Mouse (Mus musculus): ENCODE data around the gene Hoxb3. TPM values are rescaled to one million over a fixed set of nuclear protein-coding genes. Genes with fewer than 3 reads are reported as not detected.
A peak's percentile ranks its signal among the peaks of the same experiment; 100 is the strongest.

Gene Hoxb3
- total RNA-seq, 4 experiments from 2014 or later, result 0.24 to 0.40 (median 0.30) TPM

GRCm38 (mm10) chr11:96288455-96289221 lies 34.5 kb upstream of the Hoxb3 start:
- DNase-seq (ENCODE audit: low spot score in 2 of 2), result no peak

GRCm38 (mm10) chr11:96289293-96289692 lies 33.8 kb upstream of the Hoxb3 start:
- DNase-seq (ENCODE audit: low spot score in 2 of 2), result no peak

- DNase-seq (ENCODE audit: low spot score in 2 of 2), result no peak
Measured at GRCm38 (mm10) chr11:96289837-96290236, 33.3 kb upstream of the Hoxb3 start.

GRCm38 (mm10) chr11:96290705-96291355 lies 32.3 kb upstream of the Hoxb3 start:
- no peak for DNase-seq (ENCODE audit: low spot score in 2 of 2)

GRCm38 (mm10) chr11:96291681-96292564 lies 31.2 kb upstream of the Hoxb3 start, which contains the start of gene Hoxb6:
Gene Hoxb6 (plus strand): TSS chr11:96292476.
- no peak for DNase-seq (ENCODE audit: low spot score in 2 of 2)

GRCm38 (mm10) chr11:96292565-96293301 lies 30.4 kb upstream of the Hoxb3 start:
- no peak for DNase-seq (ENCODE audit: low spot score in 2 of 2)

GRCm38 (mm10) chr11:96293302-96293921 lies 29.7 kb upstream of the Hoxb3 start:
- DNase-seq (ENCODE audit: low spot score in 2 of 2), result no peak

- peak in 1 of 2 experiments; percentile 35 for DNase-seq (ENCODE audit: low spot score in 2 of 2)
Measured at GRCm38 (mm10) chr11:96294245-96295091, 28.7 kb upstream of the Hoxb3 start.

GRCm38 (mm10) chr11:96295092-96295835 lies 27.9 kb upstream of the Hoxb3 start:
- no peak for DNase-seq (ENCODE audit: low spot score in 2 of 2)

GRCm38 (mm10) chr11:96296997-96297396 lies 26.1 kb upstream of the Hoxb3 start:
- DNase-seq (ENCODE audit: low spot score in 2 of 2), result no peak

GRCm38 (mm10) chr11:96297428-96297827 lies 25.7 kb upstream of the Hoxb3 start:
- DNase-seq (ENCODE audit: low spot score in 2 of 2), result no peak

GRCm38 (mm10) chr11:96297968-96298635 lies 25.0 kb upstream of the Hoxb3 start:
- no peak for DNase-seq (ENCODE audit: low spot score in 2 of 2)

- no peak for DNase-seq (ENCODE audit: low spot score in 2 of 2)
Measured at GRCm38 (mm10) chr11:96298895-96299667, 24.0 kb upstream of the Hoxb3 start.

GRCm38 (mm10) chr11:96299781-96300180 lies 23.3 kb upstream of the Hoxb3 start:
- DNase-seq (ENCODE audit: low spot score in 2 of 2), result no peak

GRCm38 (mm10) chr11:96300354-96301063 lies 22.6 kb upstream of the Hoxb3 start:
- DNase-seq (ENCODE audit: low spot score in 2 of 2), result no peak

- no peak for DNase-seq (ENCODE audit: low spot score in 2 of 2)
Measured at GRCm38 (mm10) chr11:96301064-96301431, 22.1 kb upstream of the Hoxb3 start.

GRCm38 (mm10) chr11:96301837-96302236 lies 21.3 kb upstream of the Hoxb3 start:
- DNase-seq (ENCODE audit: low spot score in 2 of 2), result no peak

Measured in gastrocnemius, adult 8-10 months (tissue).